Mouse (Mus musculus) cortical plate, adult 2 months (tissue): ENCODE data around the gene Copz2.

Experiments used
- CTCF ChIP-seq: fragments of 200-500 bp; IDR thresholded peaks from 2 replicates; pipeline ENCODE4 v1.5.1; 2011; ENCODE audit warnings: mild to moderate bottlenecking, control low read depth, low read length; ENCODE audit not compliant: insufficient read depth; ENCODE audit errors: extremely low read depth
- POLR2A ChIP-seq: fragments of 200-500 bp; IDR thresholded peaks from 2 replicates; pipeline ENCODE4 v1.6.1; 2011; ENCODE audit warnings: mild to moderate bottlenecking, low read length, control low read depth; ENCODE audit not compliant: insufficient read depth; ENCODE audit errors: extremely low read depth

DNA sequence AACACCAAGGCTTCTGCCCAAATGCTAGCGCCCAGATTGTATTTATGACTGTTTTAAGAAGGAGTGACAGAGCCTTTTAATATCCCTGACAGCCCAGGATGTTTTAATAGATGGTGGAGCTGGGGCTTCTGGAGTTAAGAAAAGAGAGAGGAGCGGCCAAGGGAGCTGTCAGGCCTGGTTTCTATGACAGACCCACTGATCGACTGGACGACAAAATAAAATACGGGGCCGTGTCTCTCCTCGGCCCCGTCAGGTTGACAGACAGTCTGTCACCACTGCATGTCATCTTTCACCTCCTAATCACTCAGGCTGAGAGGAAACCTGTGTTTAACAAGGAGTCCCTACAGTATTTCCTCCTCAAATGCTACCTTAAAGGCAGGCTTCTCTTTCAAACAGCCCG, 51.7 kb downstream of the Copz2 start:
- TF ChIP-seq CTCF (no peak), POLR2A (no peak)
